Mouse (Mus musculus) cortical plate, adult 2 months (tissue): ENCODE results near the gene Grin3b. TPM values are rescaled to one million over a fixed set of nuclear protein-coding genes. Genes with fewer than 3 reads are reported as not detected.
"Not testable (repeated sequence)": the region's sequence is repeated elsewhere in the genome, so short reads cannot be mapped to it uniquely, and the experiment has no call there.

Experiments used
- H3K27ac ChIP-seq: fragments of 200-500 bp; 2 replicates; pipeline ENCODE4 v1.5.1; 2012; ENCODE audit warnings: low read length, control low read depth, inconsistent platforms; ENCODE audit not compliant: insufficient read depth
- H3K4me1 ChIP-seq: fragments of 200-500 bp; 2 replicates; pipeline ENCODE4 v1.6.1; 2011; ENCODE audit warnings: low read length; ENCODE audit not compliant: control insufficient read depth, insufficient read depth
- H3K4me3 ChIP-seq: fragments of 200-500 bp; 2 replicates; pipeline ENCODE4 v1.5.1; 2011; ENCODE audit warnings: mild to moderate bottlenecking, low read length, control low read depth; ENCODE audit not compliant: insufficient read depth
- CTCF ChIP-seq: fragments of 200-500 bp; IDR thresholded peaks from 2 replicates; pipeline ENCODE4 v1.5.1; 2011; ENCODE audit warnings: mild to moderate bottlenecking, control low read depth, low read length; ENCODE audit not compliant: insufficient read depth; ENCODE audit errors: extremely low read depth
- POLR2A ChIP-seq: fragments of 200-500 bp; IDR thresholded peaks from 2 replicates; pipeline ENCODE4 v1.6.1; 2011; ENCODE audit warnings: mild to moderate bottlenecking, low read length, control low read depth; ENCODE audit not compliant: insufficient read depth; ENCODE audit errors: extremely low read depth
- polyA plus RNA-seq: library from polyadenylated mRNA; depleted of rRNA; stranded (reverse); fragments of >200 nt; gene quantifications from 2 replicates; pipeline ENCODE4 v1.2.3, GENCODE M21; 2012

Gene Grin3b
- polyA plus RNA-seq, 1 experiment, result 0.21 TPM

- no peak overlapping the region for H3K27ac ChIP-seq
- H3K4me3 ChIP-seq, result no peak overlapping the region
- TF ChIP-seq POLR2A, result no peak
- no peak for TF ChIP-seq CTCF
- no peaks in the 10 kb centered on the region for H3K4me1 ChIP-seq
Observed at GRCm38 (mm10) chr10:79949873-79950272, 20.6 kb upstream of the Grin3b start.

GRCm38 (mm10) chr10:79950661-79951060 lies 19.9 kb upstream of the Grin3b start:
- Histone ChIP-seq H3K4me1 (no peaks in the 10 kb centered on the region), H3K4me3 (no peak overlapping the region), H3K27ac (no peak overlapping the region)
- TF ChIP-seq CTCF, result no peak
- no peak for TF ChIP-seq POLR2A

- no peaks in the 10 kb centered on the region for H3K4me1 ChIP-seq
- no peak overlapping the region for H3K4me3 ChIP-seq
- TF ChIP-seq POLR2A (no peak), CTCF (peak; percentile 54)
- no peak overlapping the region for H3K27ac ChIP-seq
Observed at GRCm38 (mm10) chr10:79953946-79954345, 16.6 kb upstream of the Grin3b start.

- Histone ChIP-seq H3K4me3 (no peak overlapping the region), H3K4me1 (no peaks in the 10 kb centered on the region), H3K27ac (no peak overlapping the region)
- TF ChIP-seq CTCF, result no peak
- no peak for TF ChIP-seq POLR2A
Observed at GRCm38 (mm10) chr10:79955691-79956090, 14.8 kb upstream of the Grin3b start.

- Histone ChIP-seq H3K27ac (no peak overlapping the region), H3K4me1 (0 out of 2 replicates have a peak, but pooled peaks cover 2% of the 10 kb centered on the region), H3K4me3 (no peak overlapping the region)
- no peak for TF ChIP-seq POLR2A
Observed at GRCm38 (mm10) chr10:79956643-79957154, 13.8 kb upstream of the Grin3b start.

GRCm38 (mm10) chr10:79958140-79958816 lies 12.2 kb upstream of the Grin3b start:
- no peak overlapping the region for H3K27ac ChIP-seq
- 0 out of 2 replicates have a peak, but pooled peaks cover 2% of the 10 kb centered on the region for H3K4me1 ChIP-seq
- no peak overlapping the region for H3K4me3 ChIP-seq
- peak; percentile 90 for TF ChIP-seq CTCF
- no peak for TF ChIP-seq POLR2A

- not testable (repeated sequence) for H3K4me1 ChIP-seq, H3K27ac ChIP-seq, H3K4me3 ChIP-seq
Observed at GRCm38 (mm10) chr10:79959412-79959811, 11.1 kb upstream of the Grin3b start.

- Histone ChIP-seq H3K4me3 (peak within 1 kb of the TSS; percentile 45), H3K27ac (no peak within 1 kb of the TSS), H3K4me1 (0 out of 2 replicates have a peak, but pooled peaks cover 2% of the 10 kb centered on the region)
- TF ChIP-seq POLR2A (peak; percentile 69; the same call in 1 of the 2 replicates), CTCF (peak; percentile 97)
Observed at GRCm38 (mm10) chr10:79959847-79960601, 10.5 kb upstream of the Grin3b start, which contains the start of gene Wdr18. TSS of gene Wdr18 (plus strand) at chr10:79960152.

GRCm38 (mm10) chr10:79960671-79961294 lies 9.7 kb upstream of the Grin3b start:
- Histone ChIP-seq H3K27ac (no peak overlapping the region), H3K4me1 (0 out of 2 replicates have a peak, but pooled peaks cover 2% of the 10 kb centered on the region), H3K4me3 (peak overlapping the region; percentile 45)
- TF ChIP-seq CTCF (no peak), POLR2A (no peak)
